Mouse (Mus musculus): ENCODE results near the gene Plk2. TPM values are rescaled to one million over a fixed set of nuclear protein-coding genes. Genes with fewer than 3 reads are reported as not detected.

Gene Plk2
- polyA plus RNA-seq, 1 experiment from 2014 or later: 180 TPM

Other genes starting within 250 kb of the Plk2 start
- gene Rab3c, start 114.0 kb upstream of the Plk2 start, polyA plus RNA-seq (2015; fragmentation: Nextera tagmentation; extraction: Ambion mirVana): 0.87 and 1.4 TPM in 2 replicates
- 0.11 and 0.15 TPM in 2 replicates for gene Gapt, start 37.8 kb upstream of the Plk2 start, polyA plus RNA-seq (2015; fragmentation: Nextera tagmentation; extraction: Ambion mirVana)